Mouse (Mus musculus): Measurements from ENCODE around the gene Pptc7. TPM values are rescaled to one million over a fixed set of nuclear protein-coding genes. Genes with fewer than 3 reads are reported as not detected.

The Pptc7 gene
- polyA plus RNA-seq (2017; shearing (Covaris generic)) = 10 to 100 TPM; 39.2 to 64.9 TPM

GRCm38 (mm10) chr5:122284183-122285028 lies at the start of gene Pptc7:
TSS of gene Pptc7 (plus strand) at chr5:122284365.

GRCm38 (mm10) chr5:122263933-122264905 lies 19.9 kb upstream of the Pptc7 start, which contains the start of gene Tctn1:
TSS of gene Tctn1 (minus strand) at chr5:122264460.

DNA sequence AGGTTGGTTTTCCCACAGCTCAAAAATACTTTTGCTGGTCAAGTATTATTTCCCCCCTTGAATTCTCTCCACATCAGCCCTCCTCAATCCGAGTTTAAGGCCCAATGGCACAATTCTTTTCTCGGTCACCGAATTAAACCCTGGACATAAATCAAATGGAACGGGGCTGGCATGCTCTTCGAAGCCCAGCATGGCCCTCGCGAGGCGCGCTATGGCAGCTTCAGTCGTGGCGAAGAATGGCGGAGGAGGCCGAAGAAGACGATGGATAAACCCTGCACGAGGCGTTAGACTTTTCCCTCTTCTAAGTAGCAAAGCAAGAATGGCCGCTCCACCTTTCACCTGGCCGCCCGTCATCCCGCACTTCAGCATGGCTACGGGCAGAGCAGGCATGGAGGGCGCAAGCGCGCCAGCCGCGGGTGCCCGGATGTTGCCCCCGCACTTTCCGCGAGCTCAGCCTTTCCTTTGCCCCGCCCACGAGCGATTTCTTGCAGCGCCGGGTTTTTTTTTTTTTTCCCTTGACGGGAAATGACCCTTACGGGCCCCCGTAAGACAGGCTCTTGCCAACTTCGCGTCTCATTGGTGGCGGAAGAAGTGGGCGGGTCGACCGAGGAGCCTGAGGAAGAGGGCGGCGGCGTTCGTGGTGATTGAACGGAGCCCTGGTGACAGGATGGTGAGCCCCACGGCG lies 69.8 kb downstream of the Pptc7 start, which contains the start of the genes Rad9b and Vps29:
Rad9b (minus strand) TSS at position 427 of the 685 bp plus-strand sequence.
Vps29 (plus strand) TSS at position 563 of the 685 bp plus-strand sequence.

DNA sequence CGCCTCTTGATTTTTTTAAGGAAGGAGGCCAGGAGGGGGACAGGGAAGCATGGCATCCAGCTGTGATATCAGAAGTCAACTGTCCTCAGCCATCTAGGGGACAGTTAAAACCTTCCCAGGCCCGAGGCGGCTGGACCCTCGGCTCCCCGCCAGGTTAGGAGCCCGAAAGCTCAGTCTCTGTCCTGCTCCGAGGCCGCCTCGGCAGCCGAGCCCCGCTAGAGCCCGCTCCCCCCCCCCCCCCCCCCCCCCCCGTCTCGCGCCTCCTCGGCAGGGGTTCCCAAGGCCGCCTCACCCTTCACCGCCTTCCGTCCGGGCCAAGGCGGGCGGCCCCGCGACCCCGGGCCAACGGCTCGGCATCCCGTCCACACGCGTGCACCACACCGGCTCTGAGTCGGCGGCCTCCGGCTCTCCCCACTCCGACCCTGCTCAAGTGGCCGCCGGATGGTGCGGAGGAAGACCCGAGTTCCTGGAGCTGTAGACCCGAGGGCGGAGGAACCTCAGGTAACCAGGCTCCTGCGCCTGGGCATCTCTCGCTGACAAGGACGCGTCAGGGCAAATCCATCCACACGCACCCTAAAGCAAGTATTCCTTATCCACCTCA lies 87.5 kb downstream of the Pptc7 start, which contains the start of gene Gpn3:
Gpn3 (plus strand) TSS at position 286 of the 601 bp plus-strand sequence.

DNA sequence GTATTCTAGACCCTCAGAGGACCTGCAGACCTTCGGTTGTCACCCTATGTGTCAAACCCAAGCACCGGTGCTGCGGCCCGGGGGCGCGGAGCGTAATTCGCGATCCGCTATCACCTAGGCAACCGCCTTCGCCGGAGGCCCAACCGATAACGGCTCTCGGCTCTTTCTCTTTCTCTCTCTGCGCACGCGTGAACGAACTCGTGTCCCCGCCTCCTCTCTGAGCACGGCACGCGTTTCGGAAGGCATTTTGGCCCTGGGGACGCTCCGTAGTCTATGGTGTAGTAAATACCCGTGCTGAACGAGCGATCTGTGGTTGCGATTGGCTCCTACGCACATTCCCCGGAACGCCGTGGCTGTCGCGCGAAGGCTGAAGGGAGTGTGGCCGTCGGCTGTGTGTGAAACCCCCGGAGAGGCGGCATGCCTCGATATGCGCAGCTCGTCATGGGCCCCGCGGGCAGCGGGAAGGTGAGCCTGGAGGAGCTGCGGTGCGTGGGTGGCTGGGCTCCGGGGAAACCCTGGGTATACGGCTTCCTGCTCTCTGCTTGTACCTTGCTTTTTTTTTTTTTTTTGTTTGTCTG lies 88.1 kb downstream of the Pptc7 start, which contains the start of gene Fam216a:
Fam216a (minus strand) TSS at position 173 of the 578 bp plus-strand sequence.

Other genes with a start within 250 kb of the Pptc7 start
- gene Cux2, start 234.3 kb upstream of the Pptc7 start, polyA plus RNA-seq (2017; shearing (Covaris generic)) = under 1 TPM; 0.10 to 0.34 TPM
- gene Myl2, start 183.4 kb upstream of the Pptc7 start, polyA plus RNA-seq (2017; shearing (Covaris generic)) = not detected
- gene Ccdc63, start 143.5 kb upstream of the Pptc7 start, polyA plus RNA-seq (2017; shearing (Covaris generic)) = under 1 TPM; 0.49 to 0.56 TPM
- 100 to 1,000 TPM; 380 to 415 TPM for gene Ppp1cc, start 126.1 kb upstream of the Pptc7 start, polyA plus RNA-seq (2017; shearing (Covaris generic))
- gene Hvcn1, start 77.6 kb upstream of the Pptc7 start, polyA plus RNA-seq (2017; shearing (Covaris generic)) = 100 to 1,000 TPM in 1 of 2 experiments, 10 to 100 TPM in 1; 81.3 to 100 TPM
- 1 to 10 TPM in 1 of 2 experiments, under 1 TPM in 1; 0.75 to 2.0 TPM for gene Tctn1, start 19.9 kb upstream of the Pptc7 start, polyA plus RNA-seq (2017; shearing (Covaris generic))
- 1 to 10 TPM; 3.2 to 7.6 TPM for gene Rad9b, start 69.9 kb downstream of the Pptc7 start, polyA plus RNA-seq (2017; shearing (Covaris generic))
- 100 to 1,000 TPM; 156 to 173 TPM for gene Vps29, start 70.0 kb downstream of the Pptc7 start, polyA plus RNA-seq (2017; shearing (Covaris generic))
- 10 to 100 TPM; 55.7 to 82.3 TPM for gene Gpn3, start 87.5 kb downstream of the Pptc7 start, polyA plus RNA-seq (2017; shearing (Covaris generic))
- gene Fam216a, start 88.0 kb downstream of the Pptc7 start, polyA plus RNA-seq (2017; shearing (Covaris generic)) = 10 to 100 TPM; 26.3 to 29.5 TPM
- gene Arpc3, start 107.5 kb downstream of the Pptc7 start, polyA plus RNA-seq (2017; shearing (Covaris generic)) = 100 to 1,000 TPM; 563 to 659 TPM
- gene Anapc7, start 137.3 kb downstream of the Pptc7 start, polyA plus RNA-seq (2017; shearing (Covaris generic)) = 10 to 100 TPM; 29.9 to 32.8 TPM
- gene Atp2a2, start 217.9 kb downstream of the Pptc7 start, polyA plus RNA-seq (2017; shearing (Covaris generic)) = 10 to 100 TPM; 59.4 to 91.0 TPM